Mouse (Mus musculus) layer of hippocampus, adult 2 months (tissue): ENCODE data around the gene Bahcc1. TPM values are rescaled to one million over a fixed set of nuclear protein-coding genes. Genes with fewer than 3 reads are reported as not detected.

Experiments
- DNase-seq, 2 experiments: peaks; one replicate each; pipeline ENCODE4 v3.0.0; 2022; ENCODE audit warnings: low spot score in 2 of 2
- H3K27ac ChIP-seq: fragments of 200-600 bp; 2 replicates; pipeline ENCODE4 v1.8.1; 2022
- H3K4me3 ChIP-seq: fragments of 200-600 bp; 2 replicates; pipeline ENCODE4 v1.8.1; 2022; ENCODE audit warnings: mild to moderate bottlenecking
- CTCF ChIP-seq: fragments of 200-600 bp; conservative IDR thresholded peaks from 2 replicates; pipeline ENCODE4 v1.8.1; 2022; ENCODE audit warnings: antibody characterized with exemption, mild to moderate bottlenecking, moderate library complexity
- total RNA-seq, 2 experiments: library from RNA; stranded (reverse); gene quantifications; 2 replicates each; pipeline ENCODE4 v1.2.3; 2021

Bahcc1 gene
- total RNA-seq, 2 experiments from 2014 or later: 19.9 to 20.7 TPM

DNA sequence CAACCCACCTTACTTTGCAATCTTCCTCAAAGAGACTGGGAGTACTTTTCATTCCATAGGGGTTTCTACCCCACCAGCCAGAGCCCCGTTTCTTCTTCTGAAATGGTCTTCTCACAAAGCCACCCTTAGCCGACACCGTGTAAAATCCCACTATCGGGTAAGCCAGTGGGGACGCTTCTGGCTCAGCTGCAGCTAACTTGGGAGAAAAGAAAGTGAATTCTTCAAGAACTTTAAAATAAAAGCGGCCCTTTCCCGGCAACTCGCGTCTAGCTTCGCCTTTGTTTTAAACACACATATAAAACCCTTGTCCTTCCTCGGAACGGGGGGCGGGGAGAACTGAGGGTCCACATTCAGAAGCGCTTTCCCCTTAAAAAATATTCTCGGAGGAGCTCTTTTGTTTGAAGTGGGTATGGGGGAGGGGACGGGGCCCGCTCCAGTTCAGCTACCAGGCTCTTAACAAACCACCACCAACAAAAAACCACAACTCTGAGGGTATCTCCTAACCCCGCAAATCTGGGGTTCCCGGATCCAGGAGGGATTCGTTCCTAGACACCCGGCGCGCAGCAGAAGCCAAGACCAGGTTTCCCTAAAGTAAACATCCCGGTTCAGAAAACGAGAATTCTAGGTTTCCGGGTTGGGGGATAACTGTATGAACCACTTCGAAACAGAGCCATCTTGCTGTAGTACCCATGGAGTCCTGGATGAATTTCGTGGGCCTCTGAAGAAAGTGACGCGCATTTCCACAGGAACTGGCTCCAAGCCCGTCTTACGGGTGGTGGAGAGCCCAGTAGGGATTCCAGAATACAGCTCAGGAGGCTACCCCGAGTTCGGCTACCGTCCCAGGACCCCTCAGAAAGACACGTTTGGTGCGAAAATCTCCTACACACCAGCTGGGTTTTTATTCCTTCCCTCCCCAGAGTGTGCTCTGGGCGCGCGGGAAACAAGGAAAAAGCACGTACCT is 44.0 kb upstream of the Bahcc1 start:
- Histone ChIP-seq H3K27ac (peak overlapping the region; percentile 89), H3K4me3 (peak overlapping the region; percentile 88)
- 0 out of 2 replicates have a peak, but pooled peaks have one; percentile 10 for TF ChIP-seq CTCF
- DNase-seq: peak in 1 of 2 experiments; percentile 42

DNA sequence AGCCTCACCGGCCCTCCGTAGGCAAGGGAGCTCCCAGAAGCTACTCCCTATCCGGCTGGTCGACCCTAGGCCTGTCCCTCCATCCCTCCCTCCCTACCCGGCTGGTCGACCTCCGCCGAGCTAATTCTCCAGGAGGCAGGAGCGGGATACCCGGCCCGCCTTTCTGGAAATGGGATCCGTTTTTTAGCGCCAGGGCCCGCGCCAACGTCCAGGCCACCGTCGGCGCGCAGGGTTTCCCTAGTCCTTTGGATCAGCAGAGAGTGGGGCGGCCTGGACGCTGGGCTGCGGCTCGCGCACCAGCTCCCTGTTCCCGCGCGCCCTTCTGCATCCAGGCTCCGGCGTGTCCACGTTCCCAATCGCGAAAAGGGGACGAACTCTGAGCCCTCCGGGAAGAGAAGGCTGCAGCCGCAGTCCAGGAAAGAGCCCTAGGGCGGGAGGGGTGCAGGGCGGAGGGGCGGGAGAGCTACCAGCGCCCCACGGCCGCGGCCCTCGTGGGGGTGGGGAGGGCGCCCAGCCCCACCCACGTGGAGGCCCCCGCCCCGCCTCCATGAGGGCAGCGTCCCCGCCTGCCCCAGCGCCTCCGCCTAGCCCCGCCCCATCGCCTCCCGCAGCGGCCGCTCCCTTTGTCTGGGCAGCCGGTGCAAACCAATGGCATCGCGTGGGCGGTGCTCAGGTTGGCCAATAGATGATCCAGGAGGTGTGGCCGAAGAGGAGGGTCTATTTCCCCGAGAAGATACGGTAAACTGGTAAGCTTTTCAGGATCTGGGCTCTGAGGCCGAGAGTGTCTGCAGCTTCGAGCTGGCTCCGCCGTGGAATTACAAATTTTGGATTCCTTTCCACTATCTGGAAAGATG is 43.1 kb upstream of the Bahcc1 start:
- Histone ChIP-seq H3K27ac (peak overlapping the region; percentile 89), H3K4me3 (peak overlapping the region; percentile 88)
- TF ChIP-seq CTCF: no peak
- DNase-seq: peak; percentile 99

DNA sequence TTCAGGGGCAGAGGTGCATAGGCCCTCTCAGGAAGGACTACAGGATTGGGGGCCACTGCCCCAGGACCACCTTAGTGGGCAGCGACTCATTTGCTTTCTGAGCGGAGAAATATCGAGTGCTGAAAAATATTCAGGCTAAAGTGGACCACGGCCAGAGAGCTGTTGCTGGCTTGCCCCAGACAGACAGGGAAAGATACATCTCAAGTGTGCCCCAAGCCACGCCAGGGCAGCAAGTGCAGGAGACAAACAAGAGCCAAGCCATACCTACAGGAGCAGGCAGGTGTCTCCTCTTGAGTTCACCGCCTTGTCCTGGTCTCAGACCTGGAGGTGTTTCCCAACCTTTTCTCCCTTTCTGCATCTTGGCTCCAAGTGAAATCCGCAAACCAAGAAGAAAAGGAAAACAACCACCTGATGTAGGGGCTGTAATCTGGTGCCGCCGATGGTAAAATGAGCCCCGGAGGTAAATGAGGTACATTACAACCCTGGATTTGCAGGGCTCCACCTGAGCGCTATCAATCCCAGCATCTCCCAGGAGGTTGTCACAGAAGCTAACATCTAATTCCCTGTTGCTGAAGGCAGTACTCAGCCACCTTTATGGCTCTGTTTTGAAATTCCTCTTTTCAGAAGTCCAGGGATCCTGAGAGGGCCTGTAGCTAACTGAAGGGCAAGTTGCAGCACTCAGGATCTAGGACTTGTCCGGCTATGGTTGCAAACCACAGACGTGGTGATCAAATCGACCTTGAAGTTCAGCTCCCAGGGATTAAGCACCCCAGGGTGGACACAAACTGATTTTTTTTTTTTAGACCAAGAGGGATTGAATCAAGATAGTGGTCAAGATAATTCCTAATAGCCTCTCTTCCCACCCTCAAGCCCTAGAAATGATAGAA is 42.0 kb upstream of the Bahcc1 start:
- peak overlapping the region; percentile 88 for H3K4me3 ChIP-seq
- TF ChIP-seq CTCF: no peak
- no peak for DNase-seq
- peak overlapping the region; percentile 89 for H3K27ac ChIP-seq

DNA sequence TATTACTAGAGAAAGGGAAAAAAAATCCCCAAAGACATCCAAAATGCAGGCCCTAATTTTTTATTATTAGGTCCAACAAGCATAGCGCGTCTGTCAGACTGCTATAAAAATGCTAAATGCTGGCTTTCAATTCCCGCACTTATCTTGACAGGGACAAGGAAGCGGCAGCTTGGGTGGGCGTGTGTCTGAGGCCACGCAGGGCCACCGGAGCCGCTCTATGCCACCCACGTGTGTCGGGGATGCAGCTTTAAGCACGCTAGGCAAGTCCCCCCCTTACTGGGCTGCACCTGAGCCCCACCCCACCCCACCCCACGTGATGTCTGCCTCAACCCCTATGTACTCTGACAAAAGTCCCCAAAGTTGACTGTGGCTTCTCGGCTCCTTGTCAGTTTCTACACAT is 33.9 kb upstream of the Bahcc1 start:
- no peak overlapping the region for H3K4me3 ChIP-seq
- no peak for DNase-seq
- no peak for TF ChIP-seq CTCF
- H3K27ac ChIP-seq: no peak overlapping the region

DNA sequence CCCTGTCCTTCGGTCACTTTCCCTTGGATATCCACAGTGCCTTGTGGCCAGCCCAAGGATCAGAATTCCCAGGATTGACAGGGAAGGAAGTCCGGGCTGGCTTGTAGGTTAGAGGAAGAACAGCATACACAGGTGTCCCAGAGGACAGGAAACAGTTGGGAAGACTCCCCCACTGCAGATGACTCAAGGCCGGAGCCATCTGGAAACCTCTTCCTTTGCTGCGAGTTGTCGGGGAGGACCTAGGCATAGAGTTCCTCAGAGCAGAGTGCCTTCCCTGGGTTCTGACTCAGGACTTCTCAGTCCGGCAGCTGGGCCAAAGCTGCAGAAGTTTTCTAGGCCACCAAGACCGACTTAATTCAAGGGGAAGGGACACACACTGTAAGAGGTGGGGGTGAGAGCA is 33.0 kb upstream of the Bahcc1 start:
- TF ChIP-seq CTCF: no peak
- no peak overlapping the region for H3K27ac ChIP-seq
- no peak overlapping the region for H3K4me3 ChIP-seq
- no peak for DNase-seq

DNA sequence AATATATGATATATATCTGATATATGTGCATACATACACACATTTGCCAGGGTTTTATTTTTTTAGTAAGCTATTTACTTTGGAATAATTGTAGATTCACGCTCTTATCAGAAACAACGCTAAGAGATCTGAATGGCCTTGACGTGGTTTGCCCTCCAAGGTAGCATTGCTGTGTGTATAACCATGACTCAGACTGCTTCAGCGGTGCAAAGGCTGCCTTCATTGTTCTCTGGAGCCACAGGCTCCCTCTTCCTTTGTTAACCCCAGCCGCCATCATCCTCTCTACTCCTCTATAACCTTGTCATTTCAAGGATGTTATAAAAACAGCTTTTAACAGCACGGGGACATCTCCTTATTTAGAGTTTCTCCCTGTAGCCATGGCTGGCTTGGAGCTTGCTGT is 32.1 kb upstream of the Bahcc1 start:
- TF ChIP-seq CTCF: no peak
- H3K27ac ChIP-seq: no peak overlapping the region
- DNase-seq: no peak
- no peak overlapping the region for H3K4me3 ChIP-seq

DNA sequence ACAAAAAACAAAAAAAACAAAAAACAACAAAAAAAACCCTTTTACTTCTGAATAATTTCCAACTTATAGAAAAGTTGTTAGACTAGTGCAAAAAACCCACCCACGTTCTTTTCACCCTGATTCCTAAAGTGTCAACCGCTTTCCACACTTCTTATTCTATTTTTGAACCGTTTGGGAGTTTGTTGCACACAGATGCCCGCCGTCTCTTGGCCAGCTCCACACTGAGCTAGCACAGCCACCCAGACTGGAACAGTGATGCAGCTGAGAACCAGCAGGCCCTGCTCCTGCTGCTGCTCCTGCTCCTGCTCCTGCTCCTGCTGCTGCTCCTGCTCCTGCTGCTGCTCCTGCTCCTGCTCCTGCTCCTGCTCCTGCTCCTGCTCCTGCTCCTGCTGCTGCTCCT is 28.5 kb upstream of the Bahcc1 start:
- TF ChIP-seq CTCF: no peak
- no peak for DNase-seq

DNA sequence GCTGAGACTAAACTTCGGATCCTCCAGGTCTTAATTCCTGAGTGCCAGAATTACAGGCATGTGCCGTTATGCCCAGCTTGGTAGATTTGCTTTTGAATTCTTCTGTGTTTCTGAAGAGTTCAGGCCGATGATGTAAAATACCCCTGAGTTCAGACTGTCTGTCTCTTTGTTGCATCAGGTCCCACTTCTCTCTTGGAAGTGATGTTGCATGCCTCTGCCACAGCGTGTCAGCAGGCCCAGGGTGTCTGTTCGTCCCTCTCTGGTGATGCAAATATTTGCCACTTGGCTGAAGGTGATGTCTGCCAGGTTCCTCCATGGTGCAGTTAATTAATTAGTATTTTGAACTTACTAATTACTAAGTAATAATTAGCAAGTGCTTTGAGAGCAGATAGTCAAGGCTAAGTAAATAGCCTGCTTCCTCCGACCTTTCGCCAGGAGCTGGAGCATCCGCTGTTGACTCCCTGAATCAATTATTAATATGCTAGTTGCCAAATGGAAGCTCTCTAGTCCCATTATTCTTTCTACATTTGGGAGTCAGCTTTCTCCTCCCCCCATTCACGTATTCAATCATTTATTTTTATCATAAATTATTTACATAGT is 26.6 kb upstream of the Bahcc1 start:
- Histone ChIP-seq H3K27ac (no peak overlapping the region), H3K4me3 (no peak overlapping the region)
- TF ChIP-seq CTCF: no peak
- DNase-seq: no peak

More for the DNA sequence above, 28.5 kb upstream of the Bahcc1 start:
- Histone ChIP-seq H3K27ac (no peak overlapping the region), H3K4me3 (no peak overlapping the region)

DNA sequence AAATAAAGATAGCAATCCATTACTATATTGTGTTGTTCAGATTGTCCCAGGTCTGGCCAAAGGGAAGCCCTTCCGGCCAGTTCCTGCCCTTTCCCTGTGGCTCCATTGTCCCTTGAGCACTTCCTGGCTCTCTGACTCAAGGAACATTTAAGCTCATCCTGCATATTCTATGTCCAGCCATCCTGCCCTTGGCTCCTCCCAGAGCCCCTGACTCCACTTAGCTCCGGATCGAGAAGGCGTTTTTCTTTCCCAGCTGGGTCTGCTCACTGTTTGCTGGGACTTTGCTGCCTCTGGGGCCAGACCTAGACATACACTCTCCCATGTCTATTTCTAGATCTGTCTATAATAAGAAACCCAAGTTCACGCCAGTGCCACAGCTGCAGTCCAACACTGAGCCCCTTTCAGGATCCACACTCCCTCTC is 26.1 kb upstream of the Bahcc1 start:
- no peak for TF ChIP-seq CTCF
- Histone ChIP-seq H3K27ac (no peak overlapping the region), H3K4me3 (no peak overlapping the region)
- no peak for DNase-seq

DNA sequence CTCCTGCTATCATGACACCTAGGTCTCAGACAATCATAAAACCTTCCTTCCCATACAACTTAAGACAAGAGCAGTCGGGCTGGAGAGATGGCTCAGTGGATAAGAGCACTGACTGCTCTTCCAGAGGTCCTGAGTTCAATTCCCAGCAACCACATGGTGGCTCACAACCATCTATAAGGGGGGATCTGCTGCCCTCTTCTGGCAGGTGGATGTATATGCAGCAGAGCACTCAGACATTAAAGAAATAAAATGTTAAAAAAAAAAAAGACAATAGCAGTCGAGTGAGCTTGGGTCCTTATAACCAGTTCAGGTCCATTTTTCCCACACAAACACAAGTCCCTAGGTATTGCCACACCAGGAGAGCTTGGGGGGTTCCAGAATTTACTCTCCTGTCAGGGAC is 23.9 kb upstream of the Bahcc1 start:
- Histone ChIP-seq H3K27ac (no peak overlapping the region), H3K4me3 (no peak overlapping the region)
- TF ChIP-seq CTCF: peak; percentile 69
- no peak for DNase-seq

DNA sequence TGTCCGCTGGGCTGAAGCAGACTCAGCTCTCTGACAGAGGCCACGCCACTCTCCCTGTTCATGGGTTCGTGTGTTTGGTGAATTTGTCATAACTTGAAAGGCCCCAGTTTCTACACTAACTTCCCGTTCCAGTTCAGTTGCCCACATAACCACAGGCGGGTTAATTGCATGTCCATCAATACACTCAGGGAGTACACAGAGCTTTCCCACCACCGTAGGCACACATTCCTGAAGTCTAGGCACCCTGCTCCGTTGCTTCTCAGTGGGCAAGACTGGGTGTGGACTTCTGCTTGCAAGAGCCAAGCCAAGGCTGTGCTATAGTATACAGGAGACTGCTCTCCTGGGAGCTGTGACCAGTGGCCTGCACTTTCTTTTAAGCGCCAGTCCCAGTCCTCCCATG is 23.3 kb upstream of the Bahcc1 start:
- no peak for DNase-seq
- TF ChIP-seq CTCF: no peak
- Histone ChIP-seq H3K27ac (no peak overlapping the region), H3K4me3 (no peak overlapping the region)

DNA sequence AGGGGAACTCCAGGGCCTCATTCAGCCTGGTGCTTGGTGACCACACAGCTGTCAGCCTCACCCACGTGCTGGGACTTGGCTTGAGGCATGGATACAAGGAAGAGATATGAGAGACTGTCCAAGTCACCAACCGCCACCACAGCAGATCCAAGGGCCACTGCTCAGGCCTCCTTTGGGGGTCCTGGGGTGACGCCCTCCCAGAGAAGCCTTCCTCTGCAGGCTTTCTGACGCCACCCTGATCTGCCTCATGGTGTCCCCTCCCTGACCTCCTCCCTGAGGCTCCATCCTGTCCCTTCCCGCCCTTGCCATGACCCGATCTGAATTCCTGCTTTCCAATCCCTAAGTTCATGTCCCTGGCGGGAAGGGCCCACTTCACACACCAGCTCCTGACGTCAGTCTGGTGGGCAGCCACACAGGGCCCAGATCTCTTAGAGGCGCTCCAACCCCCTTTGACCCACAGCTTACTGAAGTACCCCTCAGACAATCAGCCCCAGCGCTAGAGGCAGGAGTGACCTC is 17.0 kb upstream of the Bahcc1 start:
- TF ChIP-seq CTCF: no peak
- no peak overlapping the region for H3K4me3 ChIP-seq
- no peak overlapping the region for H3K27ac ChIP-seq
- DNase-seq: no peak
